Comparison of ENCODE assay signal across 10 mouse cellular contexts in genomic region chr5:123607211-123607669, GRCm38 (mm10). TPM values are rescaled to one million over a fixed set of nuclear protein-coding genes. Genes with fewer than 3 reads are reported as not detected.
DNase-seq lines count a peak whose midpoint lies in the region; ATAC-seq lines count a peak whose summit lies in the region.
"Had no signal": no experiment of that assay in that cellular context is flagged by ENCODE, and none has a peak within 500 bp of the region (broad histone marks: within the 10 kb centered on the region; RNA-seq: fewer than 3 reads in every experiment).

No protein-coding gene starts in this region.

- H3K4me1 ChIP-seq in heart, embryonic 16.5 days (ENCODE audit: control insufficient read depth, insufficient read depth, low read length): peaks cover 16% of the 10 kb centered on the region
- H3K4me1 ChIP-seq in midbrain, embryonic 14.5 days (ENCODE audit: control insufficient read depth, insufficient read depth, low read length): no peaks in the 10 kb centered on the region
- peaks cover 6% of the 10 kb centered on the region; the same call in 1 of the 2 replicates for H3K4me1 ChIP-seq in midbrain, embryonic 13.5 days (replicated peaks)
- H3K4me1 ChIP-seq in neural tube, embryonic 14.5 days (ENCODE audit: control insufficient read depth, insufficient read depth, low read length): no peaks in the 10 kb centered on the region

- WGBS in heart, embryonic 16.5 days: 49% methylated on average over 3 of the region's 3 CpGs
- 85% methylated on average over 3 of the region's 3 CpGs for WGBS in midbrain, embryonic 14.5 days
- 86% methylated on average over 3 of the region's 3 CpGs for WGBS in midbrain, embryonic 13.5 days
- WGBS in neural tube, embryonic 14.5 days: 64% methylated on average over 3 of the region's 3 CpGs

- peaks cover 31% of the 10 kb centered on the region for H3K36me3 ChIP-seq in heart, embryonic 16.5 days (ENCODE audit: control insufficient read depth, insufficient read depth)
- peaks cover 77% of the 10 kb centered on the region for H3K36me3 ChIP-seq in midbrain, embryonic 14.5 days (ENCODE audit: control insufficient read depth, insufficient read depth, low read length)
- peaks cover 83% of the 10 kb centered on the region for H3K36me3 ChIP-seq in midbrain, embryonic 13.5 days
- peaks cover 60% of the 10 kb centered on the region for H3K36me3 ChIP-seq in neural tube, embryonic 14.5 days (ENCODE audit: control insufficient read depth, insufficient read depth, low read length)

- no peak overlapping the region for H3K9ac ChIP-seq in heart, embryonic 16.5 days (ENCODE audit: low read length)
- no peak overlapping the region for H3K9ac ChIP-seq in midbrain, embryonic 14.5 days (replicated peaks; ENCODE audit: low read length)
- H3K9ac ChIP-seq in midbrain, embryonic 13.5 days (replicated peaks): no peak overlapping the region
- H3K9ac ChIP-seq in neural tube, embryonic 14.5 days (replicated peaks; ENCODE audit: low read depth, low read length): no peak overlapping the region

- H3K9me3 ChIP-seq in heart, embryonic 16.5 days (replicated peaks; ENCODE audit: control insufficient read depth, low read length): no peaks in the 10 kb centered on the region
- no peaks in the 10 kb centered on the region for H3K9me3 ChIP-seq in midbrain, embryonic 14.5 days (ENCODE audit: control insufficient read depth, low read length)
- no peaks in the 10 kb centered on the region for H3K9me3 ChIP-seq in midbrain, embryonic 13.5 days
- H3K9me3 ChIP-seq in neural tube, embryonic 14.5 days (ENCODE audit: control insufficient read depth, low read length): no peaks in the 10 kb centered on the region

- intact Hi-C loops in heart, postnatal 25 days (cut with DNase I): no loop called here

- H3K4me2 ChIP-seq in heart, embryonic 16.5 days (ENCODE audit: low read depth, low read length): no peak overlapping the region
- no peak overlapping the region for H3K4me2 ChIP-seq in midbrain, embryonic 14.5 days (ENCODE audit: low read length)
- H3K4me2 ChIP-seq in midbrain, embryonic 13.5 days (replicated peaks): no peak overlapping the region
- H3K4me2 ChIP-seq in neural tube, embryonic 14.5 days (ENCODE audit: low read depth, low read length): no peak overlapping the region

- ATAC-seq in heart, embryonic 16.5 days (replicated peaks; ENCODE audit: extremely low read depth, insufficient read depth, low FRiP score): 0 out of 2 replicates have a peak, but pooled peaks have one; percentile 32
- no peak for ATAC-seq in midbrain, embryonic 14.5 days (ENCODE audit: low FRiP score, low TSS enrichment)
- ATAC-seq in midbrain, embryonic 13.5 days: no peak
- no peak for ATAC-seq in neural tube, embryonic 14.5 days (ENCODE audit: low read depth)

- DNase-seq in adrenal gland, adult 2 months: peak; percentile 44
- no peak for DNase-seq in adrenal gland, postnatal 4 days (ENCODE audit: low spot score in 2 of 2)
- DNase-seq in heart, postnatal 25 days (ENCODE audit: low spot score): no peak
- DNase-seq in midbrain, embryonic 14.5 days: peak; percentile 11
- no peak for DNase-seq in c-Kit-positive CD71-positive TER-119-positive erythroid progenitor cells, embryonic 14.5 days (ENCODE audit: low spot score)

- H3K4me3 ChIP-seq in heart, embryonic 16.5 days (ENCODE audit: low read length): no peak overlapping the region
- H3K4me3 ChIP-seq in midbrain, embryonic 14.5 days (replicated peaks; ENCODE audit: low read depth, low read length): no peak overlapping the region
- H3K4me3 ChIP-seq in midbrain, embryonic 13.5 days (replicated peaks): no peak overlapping the region
- H3K4me3 ChIP-seq in neural tube, embryonic 14.5 days (ENCODE audit: low read depth, low read length): no peak overlapping the region
- H3K4me3 ChIP-seq: myocyte had no signal

- peak overlapping the region; percentile 68 for H3K27ac ChIP-seq in heart, embryonic 16.5 days (ENCODE audit: low read length)
- no peak overlapping the region for H3K27ac ChIP-seq in midbrain, embryonic 14.5 days (replicated peaks; ENCODE audit: low read depth, low read length)
- H3K27ac ChIP-seq in midbrain, embryonic 13.5 days: no peak overlapping the region
- H3K27ac ChIP-seq in neural tube, embryonic 14.5 days (ENCODE audit: low read depth, low read length): peak overlapping the region; percentile 44; the same call in 1 of the 2 replicates
- H3K27ac ChIP-seq: stomach, postnatal 0 days had no signal

- H3K27me3 ChIP-seq in heart, embryonic 16.5 days (ENCODE audit: control insufficient read depth, insufficient read depth, low read length): no peaks in the 10 kb centered on the region
- H3K27me3 ChIP-seq in midbrain, embryonic 14.5 days (ENCODE audit: control insufficient read depth, insufficient read depth, low read length): no peaks in the 10 kb centered on the region
- no peaks in the 10 kb centered on the region for H3K27me3 ChIP-seq in midbrain, embryonic 13.5 days
- H3K27me3 ChIP-seq in neural tube, embryonic 14.5 days (ENCODE audit: control insufficient read depth, insufficient read depth, low read length): no peaks in the 10 kb centered on the region

RNA-seq across cellular contexts. Expression of gene Vps33a, which starts 34.4 kb away (rescaled TPM):
- 10 to 100 TPM; 37.9 to 50.1 TPM for total RNA-seq in adrenal gland, adult 2 months (2021)
- 10.7 and 12.5 TPM in 2 replicates for polyA plus RNA-seq in adrenal gland, adult 2 months (2012; rRNA removed)
- total RNA-seq in adrenal gland, postnatal 4 days (2021): 10 to 100 TPM; 53.5 to 55.4 TPM
- 21.5 and 26.3 TPM in 2 replicates for polyA plus RNA-seq in heart, embryonic 16.5 days (2015; fragmentation: Nextera tagmentation; extraction: Ambion mirVana)
- 10 to 100 TPM; 24.8 to 34.0 TPM for total RNA-seq in heart, postnatal 25 days (2021)
- 41.9 and 54.9 TPM in 2 replicates for polyA plus RNA-seq in midbrain, embryonic 14.5 days (2014; fragmentation: Nextera tagmentation; extraction: Ambion mirVana)
- 37.9 and 40.6 TPM in 2 replicates for polyA plus RNA-seq in midbrain, embryonic 13.5 days (2015; fragmentation: Nextera tagmentation; extraction: Ambion mirVana)
- 47.3 and 50.8 TPM in 2 replicates for polyA plus RNA-seq in neural tube, embryonic 14.5 days (2014; fragmentation: Nextera tagmentation; extraction: Ambion mirVana)

Comparison
In these comparisons a context has a peak if more than half of its experiments do, and no peak if none do; other contexts are left out.
1. DNase-seq: peak in adrenal gland, adult 2 months (single experiment) and midbrain, embryonic 14.5 days (single experiment); none in adrenal gland, postnatal 4 days (0 of 2), heart, postnatal 25 days (single experiment) and c-Kit-positive CD71-positive TER-119-positive erythroid progenitor cells, embryonic 14.5 days (single experiment).
2. H3K27ac ChIP-seq: peak in heart, embryonic 16.5 days (single experiment) and neural tube, embryonic 14.5 days (single experiment); none in midbrain, embryonic 14.5 days (single experiment) and midbrain, embryonic 13.5 days (single experiment).